Mouse (Mus musculus): ENCODE measurements around the gene Dis3l2.

Gene Dis3l2

GRCm38 (mm10) chr1:86733160-86733821, 29.7 kb downstream of the Dis3l2 start:
- no peak for DNase-seq (ENCODE audit: low read depth, low spot score)

GRCm38 (mm10) chr1:86736414-86736813, 32.8 kb downstream of the Dis3l2 start:
- DNase-seq (ENCODE audit: low read depth, low spot score), result no peak

- no peak for DNase-seq (ENCODE audit: low read depth, low spot score)
These were observed 39.3 kb downstream of the Dis3l2 start for GRCm38 (mm10) chr1:86742896-86743295.

GRCm38 (mm10) chr1:86747034-86747433, 43.4 kb downstream of the Dis3l2 start:
- no peak for DNase-seq (ENCODE audit: low read depth, low spot score)

GRCm38 (mm10) chr1:86750094-86750493, 46.5 kb downstream of the Dis3l2 start:
- no peak for DNase-seq (ENCODE audit: low read depth, low spot score)

- no peak for DNase-seq (ENCODE audit: low read depth, low spot score)
These were observed 49.8 kb downstream of the Dis3l2 start for GRCm38 (mm10) chr1:86753416-86753815.

GRCm38 (mm10) chr1:86754335-86754734, 50.7 kb downstream of the Dis3l2 start:
- no peak for DNase-seq (ENCODE audit: low read depth, low spot score)

- no peak for DNase-seq (ENCODE audit: low read depth, low spot score)
These were observed 54.5 kb downstream of the Dis3l2 start for GRCm38 (mm10) chr1:86758091-86758490.

GRCm38 (mm10) chr1:86762161-86762560, 58.6 kb downstream of the Dis3l2 start:
- no peak for DNase-seq (ENCODE audit: low read depth, low spot score)

GRCm38 (mm10) chr1:86801241-86801640, 97.6 kb downstream of the Dis3l2 start:
- DNase-seq (ENCODE audit: low read depth, low spot score), result no peak

- DNase-seq (ENCODE audit: low read depth, low spot score), result no peak
These were observed 108.1 kb downstream of the Dis3l2 start for GRCm38 (mm10) chr1:86811756-86812155.

GRCm38 (mm10) chr1:86822266-86822665, 118.7 kb downstream of the Dis3l2 start:
- no peak for DNase-seq (ENCODE audit: low read depth, low spot score)

- DNase-seq (ENCODE audit: low read depth, low spot score), result no peak
These were observed 130.9 kb downstream of the Dis3l2 start for GRCm38 (mm10) chr1:86834351-86834987.

- peak; percentile 72 for DNase-seq (ENCODE audit: low read depth, low spot score)
These were observed 131.4 kb downstream of the Dis3l2 start for GRCm38 (mm10) chr1:86834988-86835387.

GRCm38 (mm10) chr1:86850754-86851153, 147.1 kb downstream of the Dis3l2 start:
- DNase-seq (ENCODE audit: low read depth, low spot score), result no peak

GRCm38 (mm10) chr1:86858876-86859275, 155.3 kb downstream of the Dis3l2 start:
- DNase-seq (ENCODE audit: low read depth, low spot score), result no peak

- no peak for DNase-seq (ENCODE audit: low read depth, low spot score)
These were observed 155.8 kb downstream of the Dis3l2 start for GRCm38 (mm10) chr1:86859371-86859770.

GRCm38 (mm10) chr1:86873745-86874144, 170.1 kb downstream of the Dis3l2 start:
- DNase-seq (ENCODE audit: low read depth, low spot score), result no peak

- no peak for DNase-seq (ENCODE audit: low read depth, low spot score)
These were observed 175.1 kb downstream of the Dis3l2 start for GRCm38 (mm10) chr1:86878743-86879142.

GRCm38 (mm10) chr1:86879547-86879946, 175.9 kb downstream of the Dis3l2 start:
- DNase-seq (ENCODE audit: low read depth, low spot score), result no peak

- no peak for DNase-seq (ENCODE audit: low read depth, low spot score)
These were observed 183.5 kb downstream of the Dis3l2 start for GRCm38 (mm10) chr1:86887060-86887459.

GRCm38 (mm10) chr1:86912481-86912880, 208.9 kb downstream of the Dis3l2 start:
- no peak for DNase-seq (ENCODE audit: low read depth, low spot score)

- DNase-seq (ENCODE audit: low read depth, low spot score), result no peak
These were observed 210.3 kb downstream of the Dis3l2 start for GRCm38 (mm10) chr1:86913896-86914295.
